Mouse (Mus musculus) CD4-positive, CD25-positive, alpha-beta regulatory T cell, adult 2 months (primary cell): ENCODE measurements around the gene Ube2i.
A peak's percentile ranks its signal among the peaks of the same experiment; 100 is the strongest.

Experiments used
- DNase-seq: peaks from one replicate; pipeline ENCODE4 v3.0.0-alpha.2; 2012; ENCODE audit warnings: low read depth, low spot score

Ube2i gene

GRCm38 (mm10) chr17:25274571-25275346 is at the start of gene Ube2i:
Ube2i (minus strand) TSS chr17:25274622.
- DNase-seq: no peak

DNA sequence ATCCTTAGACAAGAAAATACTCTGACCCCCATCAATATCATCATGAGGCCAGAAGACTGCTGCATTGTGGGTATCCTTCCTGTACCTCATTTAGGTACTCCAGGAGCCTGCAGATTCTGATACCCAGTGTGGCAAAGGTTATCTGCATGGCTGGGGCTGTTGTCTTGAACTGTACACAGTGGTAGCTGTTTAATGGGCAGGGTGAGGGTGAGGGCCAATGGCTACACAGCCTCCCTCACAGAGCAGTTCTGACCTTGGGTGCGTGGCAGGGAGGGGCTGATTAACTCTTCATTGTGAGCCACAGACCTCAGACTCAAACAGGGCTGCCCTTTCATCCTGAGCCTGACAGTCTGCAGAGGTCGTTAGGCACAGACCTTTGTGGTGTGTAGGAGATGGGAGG is 48.5 kb upstream of the Ube2i start:
- DNase-seq: no peak

GRCm38 (mm10) chr17:25320819-25321218 is 46.4 kb upstream of the Ube2i start:
- DNase-seq: no peak

GRCm38 (mm10) chr17:25318354-25318753 is 43.9 kb upstream of the Ube2i start, which contains the start of gene Prss29:
Prss29 (plus strand) TSS chr17:25318654.
- DNase-seq: no peak

DNA sequence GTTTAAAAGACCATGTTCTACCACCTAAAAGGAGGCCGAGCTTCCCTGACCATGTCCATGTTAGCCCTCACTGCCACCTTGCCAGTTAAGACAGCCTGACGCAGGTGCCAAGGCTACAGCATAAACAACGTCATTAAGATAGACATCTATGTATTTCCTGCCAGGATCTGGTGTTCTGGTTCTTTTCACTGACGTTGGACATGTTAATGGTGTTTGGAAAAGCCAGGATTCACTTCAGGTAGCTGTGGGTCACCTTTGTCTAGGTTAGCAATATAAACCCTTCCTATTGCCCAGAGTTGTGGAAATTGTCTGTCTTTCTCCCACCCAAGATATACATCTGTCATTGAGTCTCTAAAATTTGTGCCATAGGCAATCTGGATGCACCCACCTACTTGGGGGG is 33.9 kb upstream of the Ube2i start, which contains the start of gene Prss28:
Gene Prss28, plus strand, starts transcription at position 301 of the 400 bp plus-strand sequence.
- DNase-seq: no peak

- no peak for DNase-seq
These were observed 23.7 kb upstream of the Ube2i start, which contains the start of gene Prss34 for GRCm38 (mm10) chr17:25298094-25298493. Prss34 (plus strand) TSS chr17:25298394.

GRCm38 (mm10) chr17:25294111-25294510 is 19.7 kb upstream of the Ube2i start:
- no peak for DNase-seq

- DNase-seq: no peak
These were observed 19.1 kb upstream of the Ube2i start for GRCm38 (mm10) chr17:25293495-25293894.

GRCm38 (mm10) chr17:25290411-25290810 is 16.0 kb upstream of the Ube2i start:
- DNase-seq: no peak

DNA sequence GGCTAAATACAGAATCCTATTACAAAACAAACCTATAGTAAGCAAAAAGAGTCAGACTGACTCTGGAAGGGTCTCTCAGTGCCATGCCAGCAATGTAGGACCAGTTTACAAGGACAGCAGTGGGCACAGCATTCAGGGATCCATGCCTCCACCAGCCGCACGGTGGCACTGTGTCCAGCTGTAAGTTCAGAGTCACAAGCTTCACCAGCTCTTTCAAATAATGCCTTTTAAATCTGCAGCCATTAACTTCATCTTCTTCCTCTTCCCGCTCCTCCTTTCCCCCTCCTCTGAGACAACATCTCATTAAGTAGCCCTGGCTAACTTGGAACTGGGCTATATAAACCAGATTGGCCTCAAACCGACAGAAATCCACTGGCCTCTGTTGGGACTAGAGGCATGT is 14.4 kb upstream of the Ube2i start:
- DNase-seq: peak; percentile 69

DNA sequence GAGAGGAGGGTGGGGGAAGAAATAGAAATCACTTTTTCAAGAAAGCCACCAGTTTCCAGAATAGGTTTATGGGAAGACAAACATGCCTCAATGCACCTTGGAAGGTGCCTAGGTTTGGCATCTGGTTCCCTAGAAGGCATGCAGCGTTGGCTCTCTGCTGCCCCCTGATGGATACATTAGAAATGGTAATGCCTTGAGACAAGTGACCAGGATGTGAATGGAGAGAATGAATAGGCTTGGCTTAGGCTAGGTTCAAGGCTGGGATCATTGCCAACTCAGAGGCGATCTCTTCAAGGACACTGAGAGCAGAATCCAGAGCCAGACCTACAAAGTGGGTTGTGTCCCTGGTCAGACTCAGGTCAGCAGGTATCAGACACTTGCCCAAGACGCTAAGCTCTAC is 10.6 kb upstream of the Ube2i start:
- peak; percentile 90 for DNase-seq

DNA sequence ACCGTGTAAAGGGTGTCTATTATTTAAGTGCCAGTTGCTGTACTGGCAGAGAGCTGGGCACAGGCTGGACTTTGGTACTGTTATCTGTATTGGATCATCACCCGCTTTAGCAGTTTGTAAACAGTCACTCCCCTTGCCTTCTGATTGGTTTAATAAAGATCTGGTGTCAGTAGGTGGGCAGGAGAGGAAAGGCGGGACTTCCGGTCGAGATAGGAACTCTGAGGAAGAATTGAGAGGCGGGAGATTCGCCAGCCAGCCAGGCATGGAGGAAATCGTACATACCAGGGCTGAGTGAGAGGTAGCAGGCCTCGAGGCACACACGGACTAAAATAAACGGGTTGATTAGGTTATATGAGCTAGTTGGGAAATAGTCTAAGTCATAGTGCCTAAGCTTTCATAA is 7.7 kb upstream of the Ube2i start:
- DNase-seq: peak; percentile 74

DNA sequence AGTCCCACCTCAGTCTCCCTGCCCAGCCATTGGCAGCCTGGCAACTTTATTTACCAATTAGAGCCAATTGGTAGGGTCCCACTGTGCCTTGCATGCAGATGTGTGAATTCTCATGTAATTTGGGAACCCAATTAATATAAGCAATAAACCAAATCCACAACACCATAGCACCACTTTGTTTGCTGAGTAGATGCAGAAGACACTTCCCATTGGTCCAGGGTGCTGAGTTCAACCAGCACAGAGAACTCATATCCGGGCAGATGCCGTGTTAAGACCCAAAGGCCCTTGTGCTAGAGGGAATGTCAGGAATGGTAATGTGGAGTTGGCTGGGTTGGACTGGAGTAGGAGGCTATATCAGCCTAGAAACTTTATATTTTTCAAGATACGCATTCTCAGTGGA is 1.4 kb upstream of the Ube2i start:
- DNase-seq: no peak

- DNase-seq: peak; percentile 97
These were observed 518 bp downstream of the Ube2i start for GRCm38 (mm10) chr17:25273706-25274501.

GRCm38 (mm10) chr17:25272951-25273705 is 1.3 kb downstream of the Ube2i start:
- peak; percentile 93 for DNase-seq

DNA sequence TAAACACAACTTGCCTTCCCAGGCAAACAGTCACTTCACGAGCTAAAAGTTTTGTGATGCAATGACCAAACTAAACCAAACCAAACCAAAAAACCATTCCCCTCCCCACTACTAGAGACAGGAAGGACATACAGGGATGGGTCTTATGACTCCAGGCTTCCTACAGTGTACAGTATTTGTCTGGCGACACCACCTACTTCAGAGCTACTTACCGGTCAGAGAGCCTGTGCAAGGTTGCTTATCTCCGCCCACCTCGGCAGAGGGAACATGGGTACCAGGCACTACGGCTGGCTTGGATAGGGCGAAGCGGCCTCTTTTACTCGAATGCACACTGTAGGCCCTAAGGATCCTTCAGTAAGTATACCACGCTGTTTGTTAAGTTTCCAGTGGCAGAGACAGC is 2.1 kb downstream of the Ube2i start:
- peak; percentile 38 for DNase-seq

- DNase-seq: no peak
These were observed 3.6 kb downstream of the Ube2i start for GRCm38 (mm10) chr17:25270795-25271335.

DNA sequence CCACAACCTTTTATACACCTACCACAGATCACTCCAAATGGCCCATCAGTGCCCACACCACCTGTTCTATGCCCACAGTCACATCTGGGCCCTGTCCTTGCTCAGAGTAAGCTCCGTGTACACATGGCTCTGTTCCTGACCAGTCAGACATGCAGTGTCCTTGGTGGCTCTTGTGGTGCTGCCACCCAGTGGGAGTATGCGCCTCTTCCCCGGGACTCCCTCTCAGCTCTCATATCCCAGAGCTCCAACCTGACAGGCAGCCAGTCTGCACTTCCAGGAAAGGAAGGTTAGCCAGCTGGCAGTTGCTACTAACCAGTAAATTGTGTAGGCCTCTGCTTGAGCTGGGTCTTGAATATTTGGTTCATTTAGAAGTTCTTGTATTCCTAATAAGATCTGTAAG is 10.0 kb downstream of the Ube2i start:
- DNase-seq: no peak

GRCm38 (mm10) chr17:25257804-25258261 is 16.6 kb downstream of the Ube2i start:
- peak; percentile 77 for DNase-seq

DNA sequence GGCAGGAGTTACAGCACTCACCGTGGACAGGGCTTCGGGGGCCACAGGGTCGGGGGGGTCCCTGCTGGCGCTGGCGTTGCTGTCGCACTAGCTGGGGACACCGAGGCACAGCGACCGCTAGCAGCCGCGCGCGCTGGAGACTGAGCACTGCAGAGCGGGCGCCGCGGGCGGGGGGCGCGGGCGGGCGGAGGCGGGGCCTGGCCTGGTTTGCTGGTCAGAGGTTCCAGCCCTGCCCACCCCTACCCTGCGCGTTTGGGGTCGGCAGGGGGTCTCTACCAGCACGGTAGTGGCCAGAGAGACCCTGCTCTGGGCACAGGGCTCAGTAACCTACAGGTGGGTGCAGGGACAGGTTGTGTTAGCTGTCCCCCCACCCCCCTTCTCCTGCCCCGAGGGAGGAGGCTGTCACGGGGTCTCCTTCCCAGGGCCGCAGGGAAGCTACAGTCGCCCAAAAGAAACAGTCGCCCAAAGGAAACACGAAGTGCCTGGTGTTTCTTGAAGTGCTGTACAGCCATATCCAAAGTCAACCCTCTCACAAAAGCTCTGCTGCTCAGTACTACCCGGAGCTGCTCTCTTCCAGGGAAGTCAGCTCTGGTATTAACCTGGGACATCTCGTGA is 18.2 kb downstream of the Ube2i start, which contains the start of gene Baiap3:
Gene Baiap3, minus strand, starts transcription at position 225 of the 615 bp plus-strand sequence.
- DNase-seq: peak; percentile 43

GRCm38 (mm10) chr17:25255110-25255509 is 19.3 kb downstream of the Ube2i start:
- peak; percentile 35 for DNase-seq
